Mouse (Mus musculus): ENCODE results near the gene Ly6g6c.

Ly6g6c gene

GRCm38 (mm10) chr17:35057090-35057489, 8.1 kb upstream of the Ly6g6c start:
- DNase-seq (ENCODE audit: low spot score): no peak

GRCm38 (mm10) chr17:35058316-35058715, 6.9 kb upstream of the Ly6g6c start:
- no peak for DNase-seq (ENCODE audit: low spot score)

- DNase-seq (ENCODE audit: low spot score): peak; percentile 88
Measured at GRCm38 (mm10) chr17:35058911-35059892, 6.0 kb upstream of the Ly6g6c start, which contains the start of gene Ddah2. Gene Ddah2 (plus strand): TSS chr17:35059035.

- no peak for DNase-seq (ENCODE audit: low spot score)
Measured at GRCm38 (mm10) chr17:35060071-35060470, 5.1 kb upstream of the Ly6g6c start.

GRCm38 (mm10) chr17:35060737-35061297, 4.4 kb upstream of the Ly6g6c start:
- no peak for DNase-seq (ENCODE audit: low spot score)

- DNase-seq (ENCODE audit: low spot score): no peak
Measured at GRCm38 (mm10) chr17:35061299-35061698, 3.9 kb upstream of the Ly6g6c start.

- DNase-seq (ENCODE audit: low spot score): no peak
Measured at GRCm38 (mm10) chr17:35063466-35063865, 1.7 kb upstream of the Ly6g6c start.

GRCm38 (mm10) chr17:35064378-35064877, 760 bp upstream of the Ly6g6c start:
- DNase-seq (ENCODE audit: low spot score): no peak

GRCm38 (mm10) chr17:35066084-35066483, 896 bp downstream of the Ly6g6c start, which contains the start of gene Mpig6b:
Gene Mpig6b (minus strand): TSS chr17:35066184.
- no peak for DNase-seq (ENCODE audit: low spot score)

- DNase-seq (ENCODE audit: low spot score): no peak
Measured at GRCm38 (mm10) chr17:35068213-35068914, 3.2 kb downstream of the Ly6g6c start.

- no peak for DNase-seq (ENCODE audit: low spot score)
Measured at GRCm38 (mm10) chr17:35070556-35071229, 5.5 kb downstream of the Ly6g6c start.

GRCm38 (mm10) chr17:35071454-35071853, 6.3 kb downstream of the Ly6g6c start:
- DNase-seq (ENCODE audit: low spot score): no peak

GRCm38 (mm10) chr17:35074097-35074496, 8.9 kb downstream of the Ly6g6c start:
- DNase-seq (ENCODE audit: low spot score): no peak

GRCm38 (mm10) chr17:35076507-35077176, 11.5 kb downstream of the Ly6g6c start, which contains the start of gene Ly6g6e:
Gene Ly6g6e (plus strand): TSS chr17:35076902.
- DNase-seq (ENCODE audit: low spot score): no peak

GRCm38 (mm10) chr17:35077285-35077684, 12.1 kb downstream of the Ly6g6c start:
- DNase-seq (ENCODE audit: low spot score): no peak

GRCm38 (mm10) chr17:35077786-35078233, 12.6 kb downstream of the Ly6g6c start, which contains the start of gene Ly6g6d:
Gene Ly6g6d (minus strand): TSS chr17:35078065.
- DNase-seq (ENCODE audit: low spot score): peak; percentile 61

- DNase-seq (ENCODE audit: low spot score): no peak
Measured at GRCm38 (mm10) chr17:35079778-35080177, 14.6 kb downstream of the Ly6g6c start.

GRCm38 (mm10) chr17:35080248-35080647, 15.1 kb downstream of the Ly6g6c start:
- no peak for DNase-seq (ENCODE audit: low spot score)

- no peak for DNase-seq (ENCODE audit: low spot score)
Measured at GRCm38 (mm10) chr17:35080710-35081109, 15.5 kb downstream of the Ly6g6c start.

GRCm38 (mm10) chr17:35082841-35083576, 17.8 kb downstream of the Ly6g6c start:
- DNase-seq (ENCODE audit: low spot score): no peak
